Mouse (Mus musculus): ENCODE data around the gene Ninj2.

DNA sequence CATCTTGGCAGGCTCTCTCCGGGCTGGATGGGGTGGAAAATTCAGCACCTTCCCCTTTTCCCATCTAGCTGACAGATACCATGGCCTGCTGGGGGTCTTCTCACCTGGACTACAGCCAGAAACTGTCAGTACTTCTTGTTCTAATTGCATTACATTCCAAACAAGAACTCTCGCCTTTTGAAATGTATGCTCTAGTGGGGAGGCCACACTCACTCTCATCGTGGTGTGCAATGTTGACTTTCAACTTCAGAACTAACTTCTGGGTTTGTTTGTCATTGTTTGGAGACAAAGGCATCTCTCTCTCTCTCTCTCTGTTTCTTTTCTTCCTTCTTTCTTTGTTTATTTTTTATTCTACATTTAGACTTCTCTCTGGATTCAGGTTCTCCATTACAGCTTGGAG lies 93.4 kb downstream of the Ninj2 start:
- TF ChIP-seq HCFC1 (IDR thresholded peaks at IDR 0.05; ENCODE audit: borderline replicate concordance, insufficient read depth, low read length): no peak
- no peak for TF ChIP-seq ZNF384 (IDR thresholded peaks at IDR 0.05; ENCODE audit: low read depth, low read length)
- TF ChIP-seq ZC3H11A (IDR thresholded peaks at IDR 0.05; ENCODE audit: borderline replicate concordance, low read depth, low read length): no peak
- no peak for TF ChIP-seq MAFK (IDR thresholded peaks at IDR 0.05; ENCODE audit: insufficient read depth, low read depth, low read length)

Measured in ES-E14 (cell line).